Comparison of ENCODE assay signal across 8 mouse cellular contexts in the genomic region with DNA sequence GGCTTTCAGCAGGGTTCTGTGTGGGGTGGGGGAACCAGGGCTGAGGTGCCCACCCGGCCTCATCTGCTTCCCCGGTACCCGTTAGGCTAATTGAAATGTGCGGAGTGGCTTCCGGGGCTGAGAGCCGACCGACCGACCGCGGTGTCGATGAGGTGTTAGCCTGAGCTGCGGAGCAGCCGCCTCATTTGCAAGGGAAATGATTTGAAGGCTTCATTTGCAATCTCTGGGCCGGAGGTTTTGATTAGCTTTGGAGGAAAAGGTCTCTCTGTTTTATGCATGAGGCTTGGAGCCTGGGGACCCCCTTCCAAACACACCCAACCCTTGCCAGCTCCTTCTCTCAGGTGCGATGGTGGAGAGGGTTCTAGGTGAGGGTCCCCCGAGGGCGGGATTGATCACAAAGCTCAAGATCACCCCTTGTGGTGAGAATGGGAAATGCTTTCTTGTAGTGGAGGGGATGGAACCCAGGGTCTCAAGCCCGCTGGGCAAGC.
A peak's percentile ranks its signal among the peaks of the same experiment; 100 is the strongest.
DNase-seq lines count a peak whose midpoint lies in the region; ATAC-seq and TF ChIP-seq lines count a peak whose summit lies in the region.

No protein-coding gene starts in this region.

- WGBS in forebrain, embryonic 11.5 days: 2% methylated on average over 18 of the region's 18 CpGs
- WGBS in liver, embryonic 14.5 days (ENCODE audit: insufficient replicate concordance): 3% methylated on average over 18 of the region's 18 CpGs
- under 1% methylated on average over 18 of the region's 18 CpGs for WGBS in neural tube, embryonic 15.5 days

- peak overlapping the region; percentile 42 for H3K4me2 ChIP-seq in forebrain, embryonic 11.5 days (ENCODE audit: low read depth, low read length, severe bottlenecking)
- no peak overlapping the region for H3K4me2 ChIP-seq in liver, embryonic 14.5 days (ENCODE audit: low read depth)
- peak overlapping the region; percentile 43 for H3K4me2 ChIP-seq in neural tube, embryonic 15.5 days

- H3K27me3 ChIP-seq in forebrain, embryonic 11.5 days (ENCODE audit: control insufficient read depth, insufficient read depth, low read length): peaks cover 5% of the 10 kb centered on the region
- peaks cover 19% of the 10 kb centered on the region for H3K27me3 ChIP-seq in liver, embryonic 14.5 days (ENCODE audit: control insufficient read depth, insufficient read depth, low read length)
- H3K27me3 ChIP-seq in neural tube, embryonic 15.5 days (replicated peaks): no peaks in the 10 kb centered on the region

- H3K4me3 ChIP-seq in forebrain, embryonic 11.5 days (ENCODE audit: low read depth, low read length): 0 out of 2 replicates have a peak overlapping the region, but pooled peaks have one; percentile 8
- H3K4me3 ChIP-seq in liver, embryonic 14.5 days (ENCODE audit: insufficient read depth in 1 of 2, low read depth in 2 of 2, low read length in 2 of 2): no peak overlapping the region
- H3K4me3 ChIP-seq in neural tube, embryonic 15.5 days (replicated peaks): 0 out of 2 replicates have a peak overlapping the region, but pooled peaks have one; percentile 3

- TF ChIP-seq EP300 in liver, embryonic 14.5 days (IDR thresholded peaks at IDR 0.05; ENCODE audit: low read depth): no peak

- TF ChIP-seq CTCF in liver, embryonic 14.5 days (IDR thresholded peaks at IDR 0.05; ENCODE audit: low read depth): peak; percentile 64

- peak overlapping the region; percentile 39; the same call in 1 of the 2 replicates for H3K9ac ChIP-seq in forebrain, embryonic 11.5 days (ENCODE audit: low read length)
- H3K9ac ChIP-seq in liver, embryonic 14.5 days (replicated peaks): no peak overlapping the region
- peak overlapping the region; percentile 11 for H3K9ac ChIP-seq in neural tube, embryonic 15.5 days (replicated peaks)

- ATAC-seq in forebrain, embryonic 11.5 days (replicated peaks; ENCODE audit: low FRiP score): no peak
- no peak for ATAC-seq in liver, embryonic 14.5 days (ENCODE audit: insufficient read depth)
- peak; percentile 38; the same call in 1 of the 2 replicates for ATAC-seq in neural tube, embryonic 15.5 days (ENCODE audit: low FRiP score)

- H3K36me3 ChIP-seq in forebrain, embryonic 11.5 days (ENCODE audit: control insufficient read depth, insufficient read depth, low read length): no peaks in the 10 kb centered on the region
- H3K36me3 ChIP-seq in liver, embryonic 14.5 days (replicated peaks; ENCODE audit: control insufficient read depth, insufficient read depth, low read depth): no peaks in the 10 kb centered on the region
- no peaks in the 10 kb centered on the region for H3K36me3 ChIP-seq in neural tube, embryonic 15.5 days

- 0 out of 2 replicates have a peak, but pooled peaks cover 2% of the 10 kb centered on the region for H3K4me1 ChIP-seq in forebrain, embryonic 11.5 days (replicated peaks; ENCODE audit: control insufficient read depth, insufficient read depth, low read length)
- H3K4me1 ChIP-seq in liver, embryonic 14.5 days (replicated peaks; ENCODE audit: control insufficient read depth in 2 of 2, insufficient read depth in 2 of 2, low read length in 1 of 2): no peaks in the 10 kb centered on the region
- H3K4me1 ChIP-seq in neural tube, embryonic 15.5 days: peaks cover 17% of the 10 kb centered on the region

- peak; percentile 17 for DNase-seq in adrenal gland, postnatal 25 days
- DNase-seq in adrenal gland, adult 8-10 months: no peak
- peak; percentile 4 for DNase-seq in T-cell, adult 2 months (ENCODE audit: low spot score)
- DNase-seq in forebrain, embryonic 11.5 days (ENCODE audit: low spot score): peak; percentile 69
- DNase-seq in hindlimb bud, embryonic 11.5 days (ENCODE audit: extremely low spot score, low read depth, low spot score): peak; percentile 42
- no peak for DNase-seq in liver, embryonic 14.5 days (ENCODE audit: low read depth in 3 of 3, low spot score in 3 of 3)
- no peak for DNase-seq in MN1 (ENCODE audit: low spot score)

- peak overlapping the region; percentile 37; the same call in 1 of the 2 replicates for H3K27ac ChIP-seq in forebrain, embryonic 11.5 days (ENCODE audit: low read depth, low read length)
- H3K27ac ChIP-seq in liver, embryonic 14.5 days: no peak overlapping the region
- H3K27ac ChIP-seq in neural tube, embryonic 15.5 days (replicated peaks): peak overlapping the region; percentile 19; the same call in 1 of the 2 replicates

- no peaks in the 10 kb centered on the region for H3K9me3 ChIP-seq in forebrain, embryonic 11.5 days (ENCODE audit: control insufficient read depth, low read length)
- H3K9me3 ChIP-seq in liver, embryonic 14.5 days (ENCODE audit: control insufficient read depth, low read length): no peaks in the 10 kb centered on the region
- H3K9me3 ChIP-seq in neural tube, embryonic 15.5 days (replicated peaks): no peaks in the 10 kb centered on the region

Comparison
In these comparisons a context has a peak if more than half of its experiments do, and no peak if none do; other contexts are left out.
1. DNase-seq: peak in adrenal gland, postnatal 25 days (single experiment), T-cell, adult 2 months (single experiment), forebrain, embryonic 11.5 days (single experiment) and hindlimb bud, embryonic 11.5 days (single experiment); none in adrenal gland, adult 8-10 months (single experiment), liver, embryonic 14.5 days (0 of 3) and MN1 (single experiment).
2. H3K4me3 ChIP-seq: peak in forebrain, embryonic 11.5 days (single experiment) and neural tube, embryonic 15.5 days (single experiment); none in liver, embryonic 14.5 days (0 of 2).